Mouse (Mus musculus): ENCODE results near the gene Slc25a54.

DNA sequence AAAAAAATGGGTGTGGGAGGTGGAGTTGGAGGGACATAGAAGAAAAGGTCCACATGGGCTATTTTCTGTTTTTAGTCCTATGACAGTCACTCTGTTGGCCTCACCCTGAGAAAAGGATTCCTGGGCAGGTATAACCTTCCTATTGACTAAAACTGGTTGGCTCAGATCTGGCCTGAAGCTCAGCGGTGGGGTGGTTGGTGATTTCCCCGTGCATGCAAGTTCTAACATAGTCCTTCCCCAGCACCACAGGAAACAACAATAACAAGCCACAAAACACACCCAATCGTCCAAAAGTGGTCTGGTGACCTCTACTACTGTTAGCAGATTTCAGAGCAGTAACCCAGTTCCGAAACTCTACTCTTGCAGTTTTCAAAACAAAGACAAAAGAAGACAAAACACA is 52.7 kb downstream of the Slc25a54 start:
- TF ChIP-seq CTCF (IDR thresholded peaks at IDR 0.05; ENCODE audit: low read depth), result no peak
- no peak for TF ChIP-seq EP300 (IDR thresholded peaks at IDR 0.05; ENCODE audit: low read depth)

All from heart, postnatal 0 days (tissue).